Mouse (Mus musculus): ENCODE measurements around the gene Tppp. TPM values are rescaled to one million over a fixed set of nuclear protein-coding genes. Genes with fewer than 3 reads are reported as not detected.
"Not testable (repeated sequence)": the region's sequence is repeated elsewhere in the genome, so short reads cannot be mapped to it uniquely, and the experiment has no call there.

Gene Tppp
- polyA plus RNA-seq, 1 experiment from 2014 or later: 2.0 TPM

- ATAC-seq (replicated peaks; ENCODE audit: low FRiP score, low TSS enrichment, low read depth) (no peak), DNase-seq (ENCODE audit: low spot score) (no peak)
- no peak overlapping the region for H3K9ac ChIP-seq (ENCODE audit: low read length)
- peak overlapping the region; percentile 82 for H3K4me2 ChIP-seq (ENCODE audit: low read length)
- H3K27ac ChIP-seq (ENCODE audit: low read depth): no peak overlapping the region
- H3K4me3 ChIP-seq (ENCODE audit: low read depth, low read length): peak overlapping the region; percentile 48
- H3K27me3 ChIP-seq (replicated peaks; ENCODE audit: control insufficient read depth, insufficient read depth, low read length): peaks cover 25% of the 10 kb centered on the region
- H3K4me1 ChIP-seq (replicated peaks; ENCODE audit: control insufficient read depth, insufficient read depth, low read length): 0 out of 2 replicates have a peak, but pooled peaks cover 5% of the 10 kb centered on the region
- no peaks in the 10 kb centered on the region for H3K36me3 ChIP-seq (ENCODE audit: control insufficient read depth, insufficient read depth, low read length)
- 12% methylated on average over 3 of the region's 3 CpGs for WGBS
- H3K9me3 ChIP-seq (ENCODE audit: control insufficient read depth, low read length): no peaks in the 10 kb centered on the region
Measured at GRCm38 (mm10) chr13:74010678-74011077, 1.5 kb downstream of the Tppp start.

GRCm38 (mm10) chr13:74015908-74016307 lies 6.7 kb downstream of the Tppp start:
- Histone ChIP-seq H3K36me3 (ENCODE audit: control insufficient read depth, insufficient read depth, low read length) (no peaks in the 10 kb centered on the region), H3K4me3 (ENCODE audit: low read depth, low read length) (no peak overlapping the region), H3K27ac (ENCODE audit: low read depth) (no peak overlapping the region), H3K4me2 (ENCODE audit: low read length) (no peak overlapping the region), H3K9me3 (ENCODE audit: control insufficient read depth, low read length) (no peaks in the 10 kb centered on the region), H3K27me3 (replicated peaks; ENCODE audit: control insufficient read depth, insufficient read depth, low read length) (peaks cover 9% of the 10 kb centered on the region), H3K4me1 (replicated peaks; ENCODE audit: control insufficient read depth, insufficient read depth, low read length) (no peaks in the 10 kb centered on the region), H3K9ac (ENCODE audit: low read length) (no peak overlapping the region)
- no peak for ATAC-seq (replicated peaks; ENCODE audit: low FRiP score, low TSS enrichment, low read depth)
- no peak for DNase-seq (ENCODE audit: low spot score)
- WGBS: 81% methylated on average over 4 of the region's 4 CpGs

GRCm38 (mm10) chr13:74017426-74017825 lies 8.2 kb downstream of the Tppp start:
- H3K36me3 ChIP-seq (ENCODE audit: control insufficient read depth, insufficient read depth, low read length): no peaks in the 10 kb centered on the region
- H3K9me3 ChIP-seq (ENCODE audit: control insufficient read depth, low read length): no peaks in the 10 kb centered on the region
- 0 out of 2 replicates have a peak, but pooled peaks cover 5% of the 10 kb centered on the region for H3K27me3 ChIP-seq (replicated peaks; ENCODE audit: control insufficient read depth, insufficient read depth, low read length)
- WGBS: 75% methylated on average over 4 of the region's 4 CpGs
- ATAC-seq (replicated peaks; ENCODE audit: low FRiP score, low TSS enrichment, low read depth) (no peak), DNase-seq (ENCODE audit: low spot score) (no peak)
- H3K27ac ChIP-seq (ENCODE audit: low read depth): no peak overlapping the region
- no peaks in the 10 kb centered on the region for H3K4me1 ChIP-seq (replicated peaks; ENCODE audit: control insufficient read depth, insufficient read depth, low read length)
- no peak overlapping the region for H3K9ac ChIP-seq (ENCODE audit: low read length)
- H3K4me3 ChIP-seq (ENCODE audit: low read depth, low read length): no peak overlapping the region
- no peak overlapping the region for H3K4me2 ChIP-seq (ENCODE audit: low read length)

GRCm38 (mm10) chr13:74019006-74019405 lies 9.8 kb downstream of the Tppp start:
- WGBS: 82% methylated on average over 8 of the region's 8 CpGs

GRCm38 (mm10) chr13:74025151-74026081 lies 16.2 kb downstream of the Tppp start:
- Histone ChIP-seq H3K4me2 (ENCODE audit: low read length) (no peak overlapping the region), H3K27me3 (replicated peaks; ENCODE audit: control insufficient read depth, insufficient read depth, low read length) (no peaks in the 10 kb centered on the region), H3K4me3 (ENCODE audit: low read depth, low read length) (no peak overlapping the region), H3K9me3 (ENCODE audit: control insufficient read depth, low read length) (no peaks in the 10 kb centered on the region), H3K9ac (ENCODE audit: low read length) (no peak overlapping the region), H3K4me1 (replicated peaks; ENCODE audit: control insufficient read depth, insufficient read depth, low read length) (no peaks in the 10 kb centered on the region), H3K36me3 (ENCODE audit: control insufficient read depth, insufficient read depth, low read length) (no peaks in the 10 kb centered on the region), H3K27ac (ENCODE audit: low read depth) (no peak overlapping the region)
- ATAC-seq (replicated peaks; ENCODE audit: low FRiP score, low TSS enrichment, low read depth): no peak
- DNase-seq (ENCODE audit: low spot score): no peak
- WGBS: 63% methylated on average over 4 of the region's 4 CpGs

More at GRCm38 (mm10) chr13:74019006-74019405, 9.8 kb downstream of the Tppp start:
- H3K36me3 ChIP-seq (ENCODE audit: control insufficient read depth, insufficient read depth, low read length); H3K27ac ChIP-seq (ENCODE audit: low read depth); DNase-seq (ENCODE audit: low spot score); H3K9me3 ChIP-seq (ENCODE audit: control insufficient read depth, low read length); H3K4me2 ChIP-seq (ENCODE audit: low read length); H3K4me3 ChIP-seq (ENCODE audit: low read depth, low read length); H3K9ac ChIP-seq (ENCODE audit: low read length); H3K27me3 ChIP-seq (replicated peaks; ENCODE audit: control insufficient read depth, insufficient read depth, low read length); ATAC-seq (replicated peaks; ENCODE audit: low FRiP score, low TSS enrichment, low read depth); H3K4me1 ChIP-seq (replicated peaks; ENCODE audit: control insufficient read depth, insufficient read depth, low read length): not testable (repeated sequence)

GRCm38 (mm10) chr13:74026215-74026614 lies 17.0 kb downstream of the Tppp start:
- Histone ChIP-seq H3K36me3 (ENCODE audit: control insufficient read depth, insufficient read depth, low read length) (no peaks in the 10 kb centered on the region), H3K27me3 (replicated peaks; ENCODE audit: control insufficient read depth, insufficient read depth, low read length) (no peaks in the 10 kb centered on the region), H3K4me2 (ENCODE audit: low read length) (no peak overlapping the region), H3K4me3 (ENCODE audit: low read depth, low read length) (no peak overlapping the region), H3K27ac (ENCODE audit: low read depth) (no peak overlapping the region), H3K4me1 (replicated peaks; ENCODE audit: control insufficient read depth, insufficient read depth, low read length) (no peaks in the 10 kb centered on the region), H3K9me3 (ENCODE audit: control insufficient read depth, low read length) (no peaks in the 10 kb centered on the region), H3K9ac (ENCODE audit: low read length) (no peak overlapping the region)
- 17% methylated on average over 2 of the region's 2 CpGs for WGBS
- ATAC-seq (replicated peaks; ENCODE audit: low FRiP score, low TSS enrichment, low read depth) (peak; percentile 54; the same call in 1 of the 2 replicates), DNase-seq (ENCODE audit: low spot score) (no peak)

GRCm38 (mm10) chr13:74028116-74028515 lies 18.9 kb downstream of the Tppp start:
- H3K36me3 ChIP-seq (ENCODE audit: control insufficient read depth, insufficient read depth, low read length): no peaks in the 10 kb centered on the region
- H3K27ac ChIP-seq (ENCODE audit: low read depth): no peak overlapping the region
- no peaks in the 10 kb centered on the region for H3K9me3 ChIP-seq (ENCODE audit: control insufficient read depth, low read length)
- no peak overlapping the region for H3K4me2 ChIP-seq (ENCODE audit: low read length)
- no peak for ATAC-seq (replicated peaks; ENCODE audit: low FRiP score, low TSS enrichment, low read depth)
- H3K9ac ChIP-seq (ENCODE audit: low read length): no peak overlapping the region
- H3K27me3 ChIP-seq (replicated peaks; ENCODE audit: control insufficient read depth, insufficient read depth, low read length): no peaks in the 10 kb centered on the region
- 62% methylated on average over 2 of the region's 2 CpGs for WGBS
- H3K4me1 ChIP-seq (replicated peaks; ENCODE audit: control insufficient read depth, insufficient read depth, low read length): no peaks in the 10 kb centered on the region
- no peak for DNase-seq (ENCODE audit: low spot score)
- H3K4me3 ChIP-seq (ENCODE audit: low read depth, low read length): no peak overlapping the region

- no peaks in the 10 kb centered on the region for H3K4me1 ChIP-seq (replicated peaks; ENCODE audit: control insufficient read depth, insufficient read depth, low read length)
- H3K27ac ChIP-seq (ENCODE audit: low read depth): no peak overlapping the region
- no peak overlapping the region for H3K4me3 ChIP-seq (ENCODE audit: low read depth, low read length)
- 80% methylated on average over 2 of the region's 2 CpGs for WGBS
- H3K27me3 ChIP-seq (replicated peaks; ENCODE audit: control insufficient read depth, insufficient read depth, low read length): no peaks in the 10 kb centered on the region
- no peaks in the 10 kb centered on the region for H3K36me3 ChIP-seq (ENCODE audit: control insufficient read depth, insufficient read depth, low read length)
- ATAC-seq (replicated peaks; ENCODE audit: low FRiP score, low TSS enrichment, low read depth) (no peak), DNase-seq (ENCODE audit: low spot score) (no peak)
- no peak overlapping the region for H3K9ac ChIP-seq (ENCODE audit: low read length)
- H3K9me3 ChIP-seq (ENCODE audit: control insufficient read depth, low read length): no peaks in the 10 kb centered on the region
- no peak overlapping the region for H3K4me2 ChIP-seq (ENCODE audit: low read length)
Measured at GRCm38 (mm10) chr13:74029013-74029412, 19.8 kb downstream of the Tppp start.

- Histone ChIP-seq H3K9ac (ENCODE audit: low read length) (no peak overlapping the region), H3K4me1 (replicated peaks; ENCODE audit: control insufficient read depth, insufficient read depth, low read length) (no peaks in the 10 kb centered on the region), H3K4me3 (ENCODE audit: low read depth, low read length) (no peak overlapping the region), H3K27ac (ENCODE audit: low read depth) (no peak overlapping the region), H3K36me3 (ENCODE audit: control insufficient read depth, insufficient read depth, low read length) (0 out of 2 replicates have a peak, but pooled peaks cover 4% of the 10 kb centered on the region), H3K9me3 (ENCODE audit: control insufficient read depth, low read length) (no peaks in the 10 kb centered on the region), H3K27me3 (replicated peaks; ENCODE audit: control insufficient read depth, insufficient read depth, low read length) (no peaks in the 10 kb centered on the region), H3K4me2 (ENCODE audit: low read length) (no peak overlapping the region)
- no peak for ATAC-seq (replicated peaks; ENCODE audit: low FRiP score, low TSS enrichment, low read depth)
- 86% methylated on average over 7 of the region's 7 CpGs for WGBS
- no peak for DNase-seq (ENCODE audit: low spot score)
Measured at GRCm38 (mm10) chr13:74030691-74031090, 21.5 kb downstream of the Tppp start.
